Mouse (Mus musculus): ENCODE data around the gene A430078G23Rik.

GRCm38 (mm10) chr8:3417455-3417854 lies 64.2 kb downstream of the A430078G23Rik start:
- TF ChIP-seq CTCF (IDR thresholded peaks at IDR 0.05; ENCODE audit: low read depth, low read length) (no peak), GATA1 (IDR thresholded peaks at IDR 0.05; ENCODE audit: borderline replicate concordance, low read length) (no peak), TAL1 (conservative IDR thresholded peaks at IDR 0.05; ENCODE audit: low read depth, low read length) (no peak), GATA2 (IDR thresholded peaks at IDR 0.05; ENCODE audit: borderline replicate concordance, low read depth, low read length) (no peak)

Measured in G1E (cell line).